Mouse (Mus musculus): ENCODE results near the gene Rplp0.

DNA sequence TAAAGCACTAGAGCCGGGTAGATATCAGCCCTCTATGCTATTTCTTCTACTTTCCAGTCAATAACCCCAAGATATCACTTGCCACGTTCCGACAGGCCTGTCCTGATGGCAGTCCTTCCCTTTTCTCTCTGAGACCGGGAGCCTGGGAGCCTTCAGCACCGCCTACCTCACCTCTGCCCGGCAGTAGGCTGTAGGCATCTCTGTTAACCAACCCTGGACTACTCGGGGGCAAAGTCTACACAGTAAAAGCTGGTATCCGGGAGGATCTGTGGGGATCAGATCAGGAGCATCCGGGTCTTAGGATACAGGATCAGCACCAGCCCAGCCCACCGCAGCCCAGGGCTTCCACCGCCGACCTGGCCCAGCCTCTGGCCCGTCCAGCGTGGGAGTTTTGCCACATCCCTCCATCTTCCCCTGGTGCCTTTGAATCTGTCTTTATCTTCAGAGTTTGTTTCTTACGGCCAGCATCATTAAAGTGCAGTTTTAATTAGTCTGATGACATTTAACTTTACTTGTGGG lies 36.2 kb upstream of the Rplp0 start:
- TF ChIP-seq POLR2A (IDR thresholded peaks at IDR 0.05; ENCODE audit: insufficient read length, low read depth) = no peak
- TF ChIP-seq MAX (IDR thresholded peaks at IDR 0.05; ENCODE audit: low read depth) = no peak
- no peak for TF ChIP-seq CEBPB (IDR thresholded peaks at IDR 0.05; ENCODE audit: insufficient read depth, poor library complexity, severe bottlenecking)
- no peak for TF ChIP-seq USF1 (IDR thresholded peaks at IDR 0.05; ENCODE audit: low read depth)
- no peak for TF ChIP-seq TCF12 (IDR thresholded peaks at IDR 0.05; ENCODE audit: insufficient read depth, poor library complexity, severe bottlenecking)
